Mouse (Mus musculus): ENCODE results near the gene Eif4e1b. TPM values are rescaled to one million over a fixed set of nuclear protein-coding genes. Genes with fewer than 3 reads are reported as not detected.
A peak's percentile ranks its signal among the peaks of the same experiment; 100 is the strongest.

The Eif4e1b gene
- total RNA-seq, 2 experiments from 2014 or later: not detected

GRCm38 (mm10) chr13:54797861-54798643, 14.3 kb downstream of the Eif4e1b start:
- no peak for DNase-seq (ENCODE audit: low spot score in 2 of 2)

GRCm38 (mm10) chr13:54798740-54799139, 14.9 kb downstream of the Eif4e1b start:
- no peak for DNase-seq (ENCODE audit: low spot score in 2 of 2)

- DNase-seq (ENCODE audit: low spot score in 2 of 2): peak; percentile 69 to 72
Measured at GRCm38 (mm10) chr13:54799701-54800100, 15.9 kb downstream of the Eif4e1b start.

GRCm38 (mm10) chr13:54800206-54800605, 16.4 kb downstream of the Eif4e1b start:
- no peak for DNase-seq (ENCODE audit: low spot score in 2 of 2)

- no peak for DNase-seq (ENCODE audit: low spot score in 2 of 2)
Measured at GRCm38 (mm10) chr13:54803010-54803409, 19.2 kb downstream of the Eif4e1b start.

GRCm38 (mm10) chr13:54805134-54805838, 21.5 kb downstream of the Eif4e1b start:
- no peak for DNase-seq (ENCODE audit: low spot score in 2 of 2)

GRCm38 (mm10) chr13:54806434-54806976, 22.7 kb downstream of the Eif4e1b start:
- DNase-seq (ENCODE audit: low spot score in 2 of 2): no peak

GRCm38 (mm10) chr13:54808067-54808466, 24.3 kb downstream of the Eif4e1b start:
- no peak for DNase-seq (ENCODE audit: low spot score in 2 of 2)

- DNase-seq (ENCODE audit: low spot score in 2 of 2): no peak
Measured at GRCm38 (mm10) chr13:54811476-54811875, 27.7 kb downstream of the Eif4e1b start.

- DNase-seq (ENCODE audit: low spot score in 2 of 2): no peak
Measured at GRCm38 (mm10) chr13:54813381-54813780, 29.6 kb downstream of the Eif4e1b start.

- no peak for DNase-seq (ENCODE audit: low spot score in 2 of 2)
Measured at GRCm38 (mm10) chr13:54818399-54819254, 34.8 kb downstream of the Eif4e1b start.

- no peak for DNase-seq (ENCODE audit: low spot score in 2 of 2)
Measured at GRCm38 (mm10) chr13:54821106-54821505, 37.3 kb downstream of the Eif4e1b start.

GRCm38 (mm10) chr13:54821931-54822330, 38.1 kb downstream of the Eif4e1b start:
- DNase-seq (ENCODE audit: low spot score in 2 of 2): no peak

- no peak for DNase-seq (ENCODE audit: low spot score in 2 of 2)
Measured at GRCm38 (mm10) chr13:54824111-54824931, 40.5 kb downstream of the Eif4e1b start.

- DNase-seq (ENCODE audit: low spot score in 2 of 2): no peak
Measured at GRCm38 (mm10) chr13:54827992-54828391, 44.2 kb downstream of the Eif4e1b start.

- no peak for DNase-seq (ENCODE audit: low spot score in 2 of 2)
Measured at GRCm38 (mm10) chr13:54828508-54828907, 44.7 kb downstream of the Eif4e1b start.

GRCm38 (mm10) chr13:54829450-54829849, 45.7 kb downstream of the Eif4e1b start:
- no peak for DNase-seq (ENCODE audit: low spot score in 2 of 2)

GRCm38 (mm10) chr13:54836351-54837030, 52.7 kb downstream of the Eif4e1b start:
- no peak for DNase-seq (ENCODE audit: low spot score in 2 of 2)

GRCm38 (mm10) chr13:54837061-54837460, 53.3 kb downstream of the Eif4e1b start:
- no peak for DNase-seq (ENCODE audit: low spot score in 2 of 2)

GRCm38 (mm10) chr13:54837471-54837889, 53.7 kb downstream of the Eif4e1b start:
- no peak for DNase-seq (ENCODE audit: low spot score in 2 of 2)

Data from adrenal gland, adult 18-20 months (tissue).